ENCODE assay signal across 8 mouse cellular contexts in the genomic region with DNA sequence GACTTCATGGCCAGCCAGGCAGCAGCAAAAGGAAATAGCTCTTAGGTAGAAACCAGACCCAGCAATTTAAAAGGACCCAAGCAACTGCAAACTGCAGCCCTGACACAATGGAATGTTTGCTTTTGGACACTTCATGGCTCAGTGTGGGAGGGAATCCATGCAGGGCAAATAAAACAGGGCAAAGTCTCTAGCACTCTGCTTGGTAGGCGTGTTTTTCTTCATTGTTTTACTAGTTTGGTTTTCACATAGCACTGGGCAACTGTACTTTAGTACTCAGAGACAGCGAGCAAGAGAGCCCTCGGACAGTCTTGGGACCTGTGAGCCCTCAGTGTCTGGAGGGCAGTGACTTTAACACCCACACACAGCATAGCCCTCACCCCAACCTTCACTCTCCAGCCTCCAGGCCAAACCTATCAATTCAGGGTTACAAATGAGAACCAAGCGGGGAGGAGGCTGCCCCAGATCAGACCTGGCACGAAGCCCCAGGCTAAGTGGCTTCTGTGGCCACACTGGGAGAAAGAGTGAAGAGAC. TPM values are rescaled to one million over a fixed set of nuclear protein-coding genes. Genes with fewer than 3 reads are reported as not detected.
A peak's percentile ranks its signal among the peaks of the same experiment; 100 is the strongest.
DNase-seq lines count a peak whose midpoint lies in the region; ATAC-seq lines count a peak whose summit lies in the region.

No protein-coding gene starts in this region.

- H3K4me1 ChIP-seq in heart, embryonic 15.5 days (replicated peaks): peaks cover 60% of the 10 kb centered on the region
- H3K4me1 ChIP-seq in hindbrain, embryonic 16.5 days (ENCODE audit: control insufficient read depth, insufficient read depth, low read depth, low read length): peaks cover 37% of the 10 kb centered on the region
- H3K4me1 ChIP-seq in liver, embryonic 12.5 days: peaks cover 74% of the 10 kb centered on the region
- peaks cover 19% of the 10 kb centered on the region for H3K4me1 ChIP-seq in neural tube, embryonic 14.5 days (ENCODE audit: control insufficient read depth, insufficient read depth, low read length)

- DNase-seq in heart, postnatal 14 days: no peak
- DNase-seq in layer of hippocampus, adult 9-11 months: no peak
- no peak for DNase-seq in cerebellum, adult 9-11 months
- no peak for DNase-seq in layer of hippocampus, postnatal 10 days (ENCODE audit: low spot score in 2 of 2)

- H3K4me3 ChIP-seq in heart, embryonic 15.5 days: no peak overlapping the region
- H3K4me3 ChIP-seq in hindbrain, embryonic 16.5 days (ENCODE audit: low read length): no peak overlapping the region
- H3K4me3 ChIP-seq in liver, embryonic 12.5 days: no peak overlapping the region
- H3K4me3 ChIP-seq in neural tube, embryonic 14.5 days (ENCODE audit: low read depth, low read length): no peak overlapping the region

- WGBS in heart, embryonic 15.5 days: 40% methylated on average over 5 of the region's 5 CpGs
- 32% methylated on average over 5 of the region's 5 CpGs for WGBS in hindbrain, embryonic 16.5 days
- 82% methylated on average over 5 of the region's 5 CpGs for WGBS in liver, embryonic 12.5 days (ENCODE audit: insufficient replicate concordance)
- WGBS in neural tube, embryonic 14.5 days: 30% methylated on average over 5 of the region's 5 CpGs

- no peak overlapping the region for H3K9ac ChIP-seq in heart, embryonic 15.5 days
- no peak overlapping the region for H3K9ac ChIP-seq in hindbrain, embryonic 16.5 days (ENCODE audit: low read depth, low read length)
- H3K9ac ChIP-seq in liver, embryonic 12.5 days: no peak overlapping the region
- no peak overlapping the region for H3K9ac ChIP-seq in neural tube, embryonic 14.5 days (replicated peaks; ENCODE audit: low read depth, low read length)

- peak overlapping the region; percentile 19; the same call in 1 of the 2 replicates for H3K4me2 ChIP-seq in heart, embryonic 15.5 days
- H3K4me2 ChIP-seq in hindbrain, embryonic 16.5 days (ENCODE audit: low read length): no peak overlapping the region
- H3K4me2 ChIP-seq in liver, embryonic 12.5 days: peak overlapping the region; percentile 27
- H3K4me2 ChIP-seq in neural tube, embryonic 14.5 days (ENCODE audit: low read depth, low read length): no peak overlapping the region

- 0 out of 2 replicates have a peak, but pooled peaks have one; percentile 7 for ATAC-seq in heart, embryonic 15.5 days (replicated peaks; ENCODE audit: insufficient number of reproducible peaks, insufficient read depth, low FRiP score, low read depth)
- 0 out of 2 replicates have a peak, but pooled peaks have one; percentile 26 for ATAC-seq in hindbrain, embryonic 16.5 days
- peak; percentile 61 for ATAC-seq in liver, embryonic 12.5 days
- ATAC-seq in neural tube, embryonic 14.5 days (ENCODE audit: low read depth): no peak

- intact Hi-C loops in heart, postnatal 14 days (cut with DNase I): no loop called here

- H3K27ac ChIP-seq in heart, embryonic 15.5 days: peak overlapping the region; percentile 78
- H3K27ac ChIP-seq in hindbrain, embryonic 16.5 days (ENCODE audit: low read depth, low read length): peak overlapping the region; percentile 62
- H3K27ac ChIP-seq in liver, embryonic 12.5 days: peak overlapping the region; percentile 76
- peak overlapping the region; percentile 41 for H3K27ac ChIP-seq in neural tube, embryonic 14.5 days (ENCODE audit: low read depth, low read length)

- no peaks in the 10 kb centered on the region for H3K9me3 ChIP-seq in heart, embryonic 15.5 days (replicated peaks)
- H3K9me3 ChIP-seq in hindbrain, embryonic 16.5 days (ENCODE audit: control insufficient read depth, low read length): no peaks in the 10 kb centered on the region
- H3K9me3 ChIP-seq in liver, embryonic 12.5 days (replicated peaks): no peaks in the 10 kb centered on the region
- no peaks in the 10 kb centered on the region for H3K9me3 ChIP-seq in neural tube, embryonic 14.5 days (ENCODE audit: control insufficient read depth, low read length)

- H3K36me3 ChIP-seq in heart, embryonic 15.5 days: no peaks in the 10 kb centered on the region
- no peaks in the 10 kb centered on the region for H3K36me3 ChIP-seq in hindbrain, embryonic 16.5 days (ENCODE audit: control insufficient read depth, insufficient read depth, low read length)
- peaks cover 33% of the 10 kb centered on the region for H3K36me3 ChIP-seq in liver, embryonic 12.5 days
- H3K36me3 ChIP-seq in neural tube, embryonic 14.5 days (ENCODE audit: control insufficient read depth, insufficient read depth, low read length): no peaks in the 10 kb centered on the region

- H3K27me3 ChIP-seq in heart, embryonic 15.5 days: no peaks in the 10 kb centered on the region
- no peaks in the 10 kb centered on the region for H3K27me3 ChIP-seq in hindbrain, embryonic 16.5 days (replicated peaks; ENCODE audit: control insufficient read depth, insufficient read depth, low read length)
- H3K27me3 ChIP-seq in liver, embryonic 12.5 days (replicated peaks): no peaks in the 10 kb centered on the region
- H3K27me3 ChIP-seq in neural tube, embryonic 14.5 days (ENCODE audit: control insufficient read depth, insufficient read depth, low read length): no peaks in the 10 kb centered on the region

RNA-seq across cellular contexts. Expression of a gene that starts 8.0 kb away (rescaled TPM):
- polyA plus RNA-seq in heart, embryonic 15.5 days (2015; fragmentation: Nextera tagmentation; extraction: Ambion mirVana): 30.1 and 32.8 TPM in 2 replicates
- total RNA-seq in heart, postnatal 14 days (2021): 10 to 100 TPM; 87.6 to 91.4 TPM
- 22.4 and 23.9 TPM in 2 replicates for polyA plus RNA-seq in hindbrain, embryonic 16.5 days (2015; fragmentation: Nextera tagmentation; extraction: Ambion mirVana)
- polyA plus RNA-seq in liver, embryonic 12.5 days (2016; fragmentation: Nextera tagmentation; extraction: Ambion mirVana): 21.3 and 22.1 TPM in 2 replicates
- polyA plus RNA-seq in neural tube, embryonic 14.5 days (2014; fragmentation: Nextera tagmentation; extraction: Ambion mirVana): 13.2 and 13.7 TPM in 2 replicates
- total RNA-seq in layer of hippocampus, postnatal 10 days (2021): 10 to 100 TPM; 47.5 to 57.3 TPM

RNA-seq across cellular contexts. Expression of a gene that starts 16.1 kb away (rescaled TPM):
- 10.3 and 15.3 TPM in 2 replicates for polyA plus RNA-seq in heart, embryonic 15.5 days (2015; fragmentation: Nextera tagmentation; extraction: Ambion mirVana)
- 10 to 100 TPM; 13.0 to 13.5 TPM for total RNA-seq in heart, postnatal 14 days (2021)
- polyA plus RNA-seq in hindbrain, embryonic 16.5 days (2015; fragmentation: Nextera tagmentation; extraction: Ambion mirVana): 20.4 and 24.8 TPM in 2 replicates
- 21.6 and 26.0 TPM in 2 replicates for polyA plus RNA-seq in liver, embryonic 12.5 days (2016; fragmentation: Nextera tagmentation; extraction: Ambion mirVana)
- 28.3 and 31.7 TPM in 2 replicates for polyA plus RNA-seq in neural tube, embryonic 14.5 days (2014; fragmentation: Nextera tagmentation; extraction: Ambion mirVana)
- 10 to 100 TPM; 28.6 to 33.0 TPM for total RNA-seq in layer of hippocampus, postnatal 10 days (2021)

RNA-seq across cellular contexts. Expression of a gene that starts 43.5 kb away (rescaled TPM):
- 0.26 TPM in 1 of 2 replicates, not detected in the other for polyA plus RNA-seq in heart, embryonic 15.5 days (2015; fragmentation: Nextera tagmentation; extraction: Ambion mirVana)
- not detected for total RNA-seq in heart, postnatal 14 days (2021)
- 0.60 and 1.0 TPM in 2 replicates for polyA plus RNA-seq in hindbrain, embryonic 16.5 days (2015; fragmentation: Nextera tagmentation; extraction: Ambion mirVana)
- 0.05 TPM in 1 of 2 replicates, not detected in the other for polyA plus RNA-seq in liver, embryonic 12.5 days (2016; fragmentation: Nextera tagmentation; extraction: Ambion mirVana)
- 0.50 and 0.79 TPM in 2 replicates for polyA plus RNA-seq in neural tube, embryonic 14.5 days (2014; fragmentation: Nextera tagmentation; extraction: Ambion mirVana)
- total RNA-seq in layer of hippocampus, postnatal 10 days (2021): under 1 TPM; 0.27 to 0.53 TPM

RNA-seq across cellular contexts. Expression of a gene that starts 53.4 kb away (rescaled TPM):
- 38.6 and 52.4 TPM in 2 replicates for polyA plus RNA-seq in heart, embryonic 15.5 days (2015; fragmentation: Nextera tagmentation; extraction: Ambion mirVana)
- 10 to 100 TPM; 22.2 to 22.6 TPM for total RNA-seq in heart, postnatal 14 days (2021)
- polyA plus RNA-seq in hindbrain, embryonic 16.5 days (2015; fragmentation: Nextera tagmentation; extraction: Ambion mirVana): 54.0 and 55.5 TPM in 2 replicates
- polyA plus RNA-seq in liver, embryonic 12.5 days (2016; fragmentation: Nextera tagmentation; extraction: Ambion mirVana): 136 and 143 TPM in 2 replicates
- 37.0 and 49.9 TPM in 2 replicates for polyA plus RNA-seq in neural tube, embryonic 14.5 days (2014; fragmentation: Nextera tagmentation; extraction: Ambion mirVana)
- total RNA-seq in layer of hippocampus, postnatal 10 days (2021): 10 to 100 TPM; 43.7 to 48.4 TPM

Comparison
In these comparisons a context has a peak if more than half of its experiments do, and no peak if none do; other contexts are left out.
1. H3K4me2 ChIP-seq: peak in heart, embryonic 15.5 days (single experiment) and liver, embryonic 12.5 days (single experiment); none in hindbrain, embryonic 16.5 days (single experiment) and neural tube, embryonic 14.5 days (single experiment).
2. Peak in every context shown above with its lines, with median percentiles within 50 percentile points of each other: H3K27ac ChIP-seq.